Mouse (Mus musculus) heart, embryonic 16.5 days (tissue): ENCODE results near the gene Lrrc36. TPM values are rescaled to one million over a fixed set of nuclear protein-coding genes. Genes with fewer than 3 reads are reported as not detected.

ENCODE experiments used
- ATAC-seq: fragments of 200-750 bp; cut with Nextera tagmentation; replicated peaks from 2 replicates; pipeline ENCODE4 v1.8.0; 2017; ENCODE audit warnings: moderate number of reproducible peaks; ENCODE audit not compliant: insufficient read depth, low FRiP score; ENCODE audit errors: extremely low read depth
- H3K27ac ChIP-seq: fragments of 300-500 bp; sonication (generic); 2 replicates; pipeline ENCODE4 v1.5.1; 2014; ENCODE audit warnings: mild to moderate bottlenecking, low read length, control low read depth, moderate library complexity
- H3K27me3 ChIP-seq: fragments of 300-500 bp; sonication (generic); 2 replicates; pipeline ENCODE4 v1.6.1; 2014; ENCODE audit warnings: low read length, mixed read lengths; ENCODE audit not compliant: control insufficient read depth, insufficient read depth
- H3K36me3 ChIP-seq: fragments of 300-500 bp; sonication (generic); 2 replicates; pipeline ENCODE4 v1.6.1; 2014; ENCODE audit not compliant: control insufficient read depth, insufficient read depth
- H3K4me1 ChIP-seq: fragments of 300-500 bp; sonication (generic); 2 replicates; pipeline ENCODE4 v1.6.1; 2014; ENCODE audit warnings: low read length, mixed read lengths; ENCODE audit not compliant: control insufficient read depth, insufficient read depth
- H3K4me2 ChIP-seq: fragments of 300-500 bp; sonication (generic); 2 replicates; pipeline ENCODE4 v1.6.1; 2014; ENCODE audit warnings: low read depth, mild to moderate bottlenecking, control low read depth, low read length
- H3K4me3 ChIP-seq: fragments of 300-500 bp; sonication (generic); 2 replicates; pipeline ENCODE4 v1.5.1; 2014; ENCODE audit warnings: mild to moderate bottlenecking, control low read depth, low read length
- H3K9ac ChIP-seq: fragments of 300-500 bp; sonication (generic); 2 replicates; pipeline ENCODE4 v1.6.1; 2014; ENCODE audit warnings: low read length, control low read depth
- H3K9me3 ChIP-seq: fragments of 300-500 bp; sonication (generic); replicated peaks from 2 replicates; pipeline ENCODE4 v1.6.1; 2016; ENCODE audit warnings: low read length; ENCODE audit not compliant: control insufficient read depth
- WGBS: fragments of 180-500 bp; shearing (Covaris S2); extraction: QIAGEN DNeasy Blood & Tissue Kit; methylation state at CpG from one replicate; pipeline ENCODE4 v1.1.7; 2014; 5-methylcytosine and 5-hydroxymethylcytosine counted together
- polyA plus RNA-seq: library from polyadenylated mRNA; unstranded; fragments of >200 nt; fragmentation: Nextera tagmentation; extraction: Ambion mirVana; gene quantifications from 2 replicates; pipeline ENCODE4 v1.2.1, GENCODE M21; 2015

The Lrrc36 gene
- polyA plus RNA-seq, 1 experiment from 2014 or later: 0.37 TPM

DNA sequence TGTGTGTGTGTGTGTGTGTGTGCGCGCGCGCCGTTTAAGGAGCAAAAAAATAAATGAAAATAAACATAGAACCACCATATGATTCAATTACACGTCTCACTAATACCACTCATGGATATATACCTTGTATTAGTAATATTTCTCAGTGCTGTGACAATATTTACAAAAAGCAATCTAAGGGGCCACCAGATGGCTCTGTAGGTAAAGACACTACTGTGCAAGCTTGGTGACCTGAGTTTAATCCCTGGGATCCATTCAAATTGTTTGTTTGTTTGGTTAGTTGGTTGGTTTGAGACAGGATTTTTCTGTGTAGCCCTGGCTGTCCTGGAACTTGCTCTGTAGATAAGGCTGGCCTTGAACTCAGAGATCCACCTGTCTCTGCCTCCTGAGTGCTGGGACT lies 3.4 kb upstream of the Lrrc36 start:
- Histone ChIP-seq H3K27ac (no peak overlapping the region), H3K9ac (no peak overlapping the region), H3K36me3 (no peaks in the 10 kb centered on the region), H3K27me3 (peaks cover 18% of the 10 kb centered on the region), H3K4me3 (no peak overlapping the region), H3K4me2 (no peak overlapping the region), H3K9me3 (no peaks in the 10 kb centered on the region), H3K4me1 (peaks cover 5% of the 10 kb centered on the region; the same call in 1 of the 2 replicates)
- no peak for ATAC-seq
- WGBS: 94% methylated on average over 6 of the region's 6 CpGs

- H3K27me3 ChIP-seq: peaks cover 4% of the 10 kb centered on the region
- WGBS: 77% methylated on average over 2 of the region's 2 CpGs
- H3K36me3 ChIP-seq: no peaks in the 10 kb centered on the region
- no peak for ATAC-seq
- 0 out of 2 replicates have a peak, but pooled peaks cover 4% of the 10 kb centered on the region for H3K9me3 ChIP-seq
- no peaks in the 10 kb centered on the region for H3K4me1 ChIP-seq
- H3K9ac ChIP-seq: no peak overlapping the region
- no peak overlapping the region for H3K4me3 ChIP-seq
- H3K27ac ChIP-seq: no peak overlapping the region
- H3K4me2 ChIP-seq: no peak overlapping the region
These were observed 5.6 kb downstream of the Lrrc36 start for GRCm38 (mm10) chr8:105418992-105419391.

- H3K4me3 ChIP-seq: no peak overlapping the region
- no peak overlapping the region for H3K4me2 ChIP-seq
- 74% methylated on average over 4 of the region's 4 CpGs for WGBS
- H3K27me3 ChIP-seq: no peaks in the 10 kb centered on the region
- no peaks in the 10 kb centered on the region for H3K36me3 ChIP-seq
- no peak overlapping the region for H3K27ac ChIP-seq
- no peak overlapping the region for H3K9ac ChIP-seq
- H3K4me1 ChIP-seq: no peaks in the 10 kb centered on the region
- 0 out of 2 replicates have a peak, but pooled peaks cover 4% of the 10 kb centered on the region for H3K9me3 ChIP-seq
- ATAC-seq: no peak
These were observed 6.4 kb downstream of the Lrrc36 start for GRCm38 (mm10) chr8:105419800-105420199.

- H3K27ac ChIP-seq: no peak overlapping the region
- H3K36me3 ChIP-seq: no peaks in the 10 kb centered on the region
- H3K4me3 ChIP-seq: no peak overlapping the region
- no peak overlapping the region for H3K9ac ChIP-seq
- no peak for ATAC-seq
- no peaks in the 10 kb centered on the region for H3K4me1 ChIP-seq
- WGBS: 62% methylated on average over 1 of the region's 1 CpGs
- 0 out of 2 replicates have a peak, but pooled peaks cover 2% of the 10 kb centered on the region for H3K9me3 ChIP-seq
- H3K27me3 ChIP-seq: no peaks in the 10 kb centered on the region
- no peak overlapping the region for H3K4me2 ChIP-seq
These were observed 8.6 kb downstream of the Lrrc36 start for GRCm38 (mm10) chr8:105422006-105422405.

- Histone ChIP-seq H3K9ac (no peak overlapping the region), H3K27me3 (no peaks in the 10 kb centered on the region), H3K36me3 (no peaks in the 10 kb centered on the region), H3K27ac (no peak overlapping the region), H3K4me3 (no peak overlapping the region), H3K4me1 (no peaks in the 10 kb centered on the region), H3K4me2 (no peak overlapping the region), H3K9me3 (no peaks in the 10 kb centered on the region)
- no peak for ATAC-seq
- WGBS: 52% methylated on average over 6 of the region's 6 CpGs
These were observed 13.5 kb downstream of the Lrrc36 start for GRCm38 (mm10) chr8:105426878-105427277.

GRCm38 (mm10) chr8:105431743-105432515 lies 18.6 kb downstream of the Lrrc36 start:
- Histone ChIP-seq H3K9ac (no peak overlapping the region), H3K9me3 (no peaks in the 10 kb centered on the region), H3K4me3 (no peak overlapping the region), H3K27me3 (no peaks in the 10 kb centered on the region), H3K27ac (no peak overlapping the region), H3K4me1 (no peaks in the 10 kb centered on the region), H3K36me3 (no peaks in the 10 kb centered on the region), H3K4me2 (no peak overlapping the region)
- WGBS: 67% methylated on average over 7 of the region's 7 CpGs
- ATAC-seq: no peak

DNA sequence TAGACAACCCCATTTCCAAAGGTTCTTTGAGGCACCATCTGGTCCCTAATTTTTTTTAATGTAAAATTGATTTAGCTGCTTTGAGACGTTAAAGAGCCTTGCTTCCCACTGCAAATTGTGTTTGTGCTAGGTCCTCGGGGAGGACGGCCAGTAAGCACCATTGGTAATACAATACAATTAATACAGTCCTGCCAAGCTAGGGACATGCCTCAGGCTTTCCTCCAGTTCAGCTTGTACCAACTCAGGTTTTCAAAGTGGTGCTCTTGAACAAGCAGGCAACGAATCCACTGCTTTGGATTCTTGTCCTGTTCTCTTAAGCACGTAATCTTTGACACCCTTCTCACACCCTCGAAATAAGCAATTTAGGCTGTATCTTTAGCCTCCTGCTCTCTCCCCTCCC lies 19.6 kb downstream of the Lrrc36 start:
- H3K36me3 ChIP-seq: no peaks in the 10 kb centered on the region
- WGBS: 54% methylated on average over 6 of the region's 6 CpGs
- ATAC-seq: no peak
- H3K9ac ChIP-seq: no peak overlapping the region
- H3K9me3 ChIP-seq: no peaks in the 10 kb centered on the region
- H3K27me3 ChIP-seq: no peaks in the 10 kb centered on the region
- H3K4me2 ChIP-seq: no peak overlapping the region
- H3K27ac ChIP-seq: no peak overlapping the region
- H3K4me1 ChIP-seq: peaks cover 6% of the 10 kb centered on the region; the same call in 1 of the 2 replicates
- H3K4me3 ChIP-seq: no peak overlapping the region

GRCm38 (mm10) chr8:105433511-105433910 lies 20.1 kb downstream of the Lrrc36 start:
- Histone ChIP-seq H3K4me1 (peaks cover 6% of the 10 kb centered on the region; the same call in 1 of the 2 replicates), H3K27me3 (no peaks in the 10 kb centered on the region), H3K36me3 (no peaks in the 10 kb centered on the region), H3K27ac (no peak overlapping the region), H3K9ac (no peak overlapping the region), H3K9me3 (no peaks in the 10 kb centered on the region), H3K4me2 (no peak overlapping the region), H3K4me3 (no peak overlapping the region)
- WGBS: 47% methylated on average over 5 of the region's 5 CpGs
- ATAC-seq: no peak

DNA sequence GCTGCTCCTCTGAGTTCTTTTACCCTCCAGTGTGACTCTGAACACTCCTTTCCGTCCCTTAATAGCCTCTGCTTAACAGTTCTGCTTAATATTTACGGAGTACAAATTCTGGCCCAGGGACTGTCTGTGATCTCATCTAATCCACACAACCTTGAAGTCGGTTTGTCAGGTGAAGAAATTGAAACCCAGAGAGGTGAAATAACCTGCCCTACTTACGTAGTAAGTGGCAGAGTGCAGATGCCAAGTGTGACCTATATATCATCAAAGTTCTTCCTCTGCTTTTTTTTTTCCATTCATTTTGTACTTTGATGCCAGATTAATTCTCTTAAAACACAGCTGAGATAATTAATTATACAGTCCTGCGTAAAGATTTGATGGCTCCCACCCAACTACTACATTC lies 20.8 kb downstream of the Lrrc36 start:
- no peaks in the 10 kb centered on the region for H3K36me3 ChIP-seq
- no peak for ATAC-seq
- H3K9me3 ChIP-seq: no peaks in the 10 kb centered on the region
- H3K27me3 ChIP-seq: no peaks in the 10 kb centered on the region
- H3K9ac ChIP-seq: no peak overlapping the region
- H3K4me2 ChIP-seq: no peak overlapping the region
- no peak overlapping the region for H3K27ac ChIP-seq
- H3K4me3 ChIP-seq: no peak overlapping the region
- WGBS: 64% methylated on average over 5 of the region's 5 CpGs
- peaks cover 6% of the 10 kb centered on the region; the same call in 1 of the 2 replicates for H3K4me1 ChIP-seq
